8 mouse cellular contexts compared by ENCODE assay signal in the genomic region with DNA sequence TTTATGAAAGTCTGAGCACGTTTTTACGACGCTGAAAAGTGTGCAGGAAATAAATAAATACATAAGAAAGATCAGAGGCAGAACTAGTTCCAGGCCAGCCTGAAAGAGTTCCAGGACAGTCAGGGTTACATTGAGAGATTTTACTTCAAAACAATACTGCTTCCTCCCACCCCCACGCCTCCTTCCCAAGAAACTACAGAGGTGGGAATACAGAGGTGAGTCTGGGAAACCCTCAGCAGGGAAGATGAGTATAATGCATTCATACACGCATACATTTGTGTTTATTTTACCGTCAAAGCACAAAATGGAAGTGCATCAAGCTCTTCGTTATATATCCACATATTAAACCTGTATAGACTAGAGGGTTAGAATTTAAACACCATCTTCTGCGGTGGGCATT. TPM values are rescaled to one million over a fixed set of nuclear protein-coding genes. Genes with fewer than 3 reads are reported as not detected.
DNase-seq lines count a peak whose midpoint lies in the region; ATAC-seq and TF ChIP-seq lines count a peak whose summit lies in the region.

No protein-coding gene starts in this region.

- H3K4me2 ChIP-seq in lung, embryonic 14.5 days: peak overlapping the region; percentile 79
- peak overlapping the region; percentile 79 for H3K4me2 ChIP-seq in hindbrain, embryonic 11.5 days (replicated peaks; ENCODE audit: low read depth, low read length)
- peak overlapping the region; percentile 77 for H3K4me2 ChIP-seq in liver, postnatal 0 days (ENCODE audit: low read depth, low read length)

- ATAC-seq in lung, embryonic 14.5 days (ENCODE audit: insufficient read depth): peak; percentile 1; the same call in 1 of the 2 replicates
- peak; percentile 11; the same call in 1 of the 2 replicates for ATAC-seq in hindbrain, embryonic 11.5 days (ENCODE audit: low FRiP score)
- no peak for ATAC-seq in liver, postnatal 0 days

- H3K4me1 ChIP-seq in lung, embryonic 14.5 days (ENCODE audit: insufficient read depth): peaks cover 31% of the 10 kb centered on the region
- peaks cover 6% of the 10 kb centered on the region for H3K4me1 ChIP-seq in hindbrain, embryonic 11.5 days (replicated peaks; ENCODE audit: control insufficient read depth, insufficient read depth, low read length)
- peaks cover 19% of the 10 kb centered on the region for H3K4me1 ChIP-seq in liver, postnatal 0 days (ENCODE audit: insufficient read depth)

- TF ChIP-seq EP300 in liver, postnatal 0 days (IDR thresholded peaks at IDR 0.05; ENCODE audit: low read depth): no peak

- peak overlapping the region; percentile 100 for H3K27ac ChIP-seq in lung, embryonic 14.5 days (ENCODE audit: low read depth)
- H3K27ac ChIP-seq in hindbrain, embryonic 11.5 days (ENCODE audit: low read depth, low read length): peak overlapping the region; percentile 100
- H3K27ac ChIP-seq in liver, postnatal 0 days (ENCODE audit: low read depth): peak overlapping the region; percentile 97

- no peaks in the 10 kb centered on the region for H3K27me3 ChIP-seq in lung, embryonic 14.5 days (ENCODE audit: insufficient read depth, low read length)
- no peaks in the 10 kb centered on the region for H3K27me3 ChIP-seq in hindbrain, embryonic 11.5 days (ENCODE audit: control insufficient read depth, insufficient read depth, low read length)
- H3K27me3 ChIP-seq in liver, postnatal 0 days (ENCODE audit: insufficient read depth, low read length): no peaks in the 10 kb centered on the region

- DNase-seq in lung, embryonic 14.5 days: peak; percentile 37
- no peak for DNase-seq in lung, postnatal 25 days (ENCODE audit: low spot score)
- peak; percentile 39 to 53 for DNase-seq in cerebellum, postnatal 10 days
- DNase-seq in hindbrain, embryonic 11.5 days (ENCODE audit: low spot score): no peak
- no peak for DNase-seq in liver, postnatal 0 days
- no peak for DNase-seq in gastrocnemius, postnatal 14 days
- no peak for DNase-seq in thymus, postnatal 14 days
- no peak for DNase-seq in left cerebral cortex, adult 18-20 months (ENCODE audit: low spot score in 2 of 2)

- H3K36me3 ChIP-seq in lung, embryonic 14.5 days (ENCODE audit: insufficient read depth): no peaks in the 10 kb centered on the region
- no peaks in the 10 kb centered on the region for H3K36me3 ChIP-seq in hindbrain, embryonic 11.5 days (ENCODE audit: control insufficient read depth, insufficient read depth, low read length)
- H3K36me3 ChIP-seq in liver, postnatal 0 days (replicated peaks; ENCODE audit: insufficient read depth, low read length): no peaks in the 10 kb centered on the region

- H3K4me3 ChIP-seq in lung, embryonic 14.5 days (ENCODE audit: low read depth, low read length): peak overlapping the region; percentile 58
- peak overlapping the region; percentile 48 for H3K4me3 ChIP-seq in hindbrain, embryonic 11.5 days (ENCODE audit: low read depth, low read length)
- peak overlapping the region; percentile 70 for H3K4me3 ChIP-seq in liver, postnatal 0 days (ENCODE audit: low read depth, low read length)

- peak overlapping the region; percentile 97 for H3K9ac ChIP-seq in lung, embryonic 14.5 days
- H3K9ac ChIP-seq in hindbrain, embryonic 11.5 days (ENCODE audit: low read depth, low read length): peak overlapping the region; percentile 100
- peak overlapping the region; percentile 80 for H3K9ac ChIP-seq in liver, postnatal 0 days (replicated peaks)

- WGBS in lung, embryonic 14.5 days: under 1% methylated on average over 8 of the region's 8 CpGs
- WGBS in hindbrain, embryonic 11.5 days: 2% methylated on average over 8 of the region's 8 CpGs
- WGBS in liver, postnatal 0 days (ENCODE audit: insufficient replicate concordance): under 1% methylated on average over 8 of the region's 8 CpGs

- TF ChIP-seq CTCF in lung, embryonic 14.5 days (IDR thresholded peaks at IDR 0.05; ENCODE audit: low read depth): no peak
- no peak for TF ChIP-seq CTCF in liver, postnatal 0 days (IDR thresholded peaks at IDR 0.05; ENCODE audit: low read depth)

- no peaks in the 10 kb centered on the region for H3K9me3 ChIP-seq in lung, embryonic 14.5 days (ENCODE audit: low read depth, low read length)
- H3K9me3 ChIP-seq in hindbrain, embryonic 11.5 days (ENCODE audit: control insufficient read depth, low read length): no peaks in the 10 kb centered on the region
- H3K9me3 ChIP-seq in liver, postnatal 0 days (ENCODE audit: low read length): no peaks in the 10 kb centered on the region

- intact Hi-C loops in gastrocnemius, postnatal 14 days (cut with DNase I; ENCODE audit: low total_unique reads): no loop called here

RNA-seq across cellular contexts. Expression of a gene that starts 1.1 kb away (rescaled TPM):
- 20.4 and 21.4 TPM in 2 replicates for polyA plus RNA-seq in lung, embryonic 14.5 days (2014; fragmentation: Nextera tagmentation; extraction: Ambion mirVana)
- polyA plus RNA-seq in hindbrain, embryonic 11.5 days (2014; fragmentation: Nextera tagmentation; extraction: Ambion mirVana): 13.0 and 13.2 TPM in 2 replicates
- polyA plus RNA-seq in liver, postnatal 0 days (2015; fragmentation: Nextera tagmentation; extraction: Ambion mirVana): 2.6 and 2.7 TPM in 2 replicates
- total RNA-seq in gastrocnemius, postnatal 14 days (2021): 1 to 10 TPM; 7.8 to 8.3 TPM
- 10 to 100 TPM; 15.3 to 18.6 TPM for total RNA-seq in left cerebral cortex, adult 18-20 months (2021)

Comparison
In these comparisons a context has a peak if more than half of its experiments do, and no peak if none do; other contexts are left out.
1. DNase-seq: peak in lung, embryonic 14.5 days (single experiment) and cerebellum, postnatal 10 days (2 of 2); none in lung, postnatal 25 days (single experiment), hindbrain, embryonic 11.5 days (single experiment), liver, postnatal 0 days (single experiment), gastrocnemius, postnatal 14 days (single experiment), thymus, postnatal 14 days (single experiment) and left cerebral cortex, adult 18-20 months (0 of 2).
2. Peak in every context shown above with its lines, with median percentiles within 50 percentile points of each other: H3K27ac ChIP-seq, H3K4me2 ChIP-seq, H3K4me3 ChIP-seq and H3K9ac ChIP-seq.